Mouse (Mus musculus): ENCODE data around the gene Creg2.
A peak's percentile ranks its signal among the peaks of the same experiment; 100 is the strongest.

The Creg2 gene

GRCm38 (mm10) chr1:39650435-39651240 lies 636 bp downstream of the Creg2 start:
- DNase-seq (ENCODE audit: low read depth, low spot score): peak; percentile 43

GRCm38 (mm10) chr1:39649691-39650434 lies 1.4 kb downstream of the Creg2 start:
- no peak for DNase-seq (ENCODE audit: low read depth, low spot score)

- DNase-seq (ENCODE audit: low read depth, low spot score): no peak
Observed at GRCm38 (mm10) chr1:39648584-39648983, 2.7 kb downstream of the Creg2 start.

GRCm38 (mm10) chr1:39645905-39646759 lies 5.1 kb downstream of the Creg2 start:
- no peak for DNase-seq (ENCODE audit: low read depth, low spot score)

- no peak for DNase-seq (ENCODE audit: low read depth, low spot score)
Observed at GRCm38 (mm10) chr1:39644333-39644732, 6.9 kb downstream of the Creg2 start.

- DNase-seq (ENCODE audit: low read depth, low spot score): no peak
Observed at GRCm38 (mm10) chr1:39641667-39642066, 9.6 kb downstream of the Creg2 start.

GRCm38 (mm10) chr1:39637139-39637538 lies 14.1 kb downstream of the Creg2 start:
- DNase-seq (ENCODE audit: low read depth, low spot score): no peak

GRCm38 (mm10) chr1:39636660-39637059 lies 14.6 kb downstream of the Creg2 start:
- DNase-seq (ENCODE audit: low read depth, low spot score): no peak

- no peak for DNase-seq (ENCODE audit: low read depth, low spot score)
Observed at GRCm38 (mm10) chr1:39636196-39636595, 15.1 kb downstream of the Creg2 start.

- no peak for DNase-seq (ENCODE audit: low read depth, low spot score)
Observed at GRCm38 (mm10) chr1:39628606-39629005, 22.7 kb downstream of the Creg2 start.

- DNase-seq (ENCODE audit: low read depth, low spot score): no peak
Observed at GRCm38 (mm10) chr1:39625491-39625890, 25.8 kb downstream of the Creg2 start.

GRCm38 (mm10) chr1:39623729-39624128 lies 27.5 kb downstream of the Creg2 start:
- DNase-seq (ENCODE audit: low read depth, low spot score): no peak

GRCm38 (mm10) chr1:39623106-39623505 lies 28.2 kb downstream of the Creg2 start:
- DNase-seq (ENCODE audit: low read depth, low spot score): no peak

GRCm38 (mm10) chr1:39618524-39618923 lies 32.8 kb downstream of the Creg2 start:
- DNase-seq (ENCODE audit: low read depth, low spot score): peak; percentile 32

- DNase-seq (ENCODE audit: low read depth, low spot score): no peak
Observed at GRCm38 (mm10) chr1:39615526-39615925, 35.7 kb downstream of the Creg2 start.

GRCm38 (mm10) chr1:39614462-39615279 lies 36.6 kb downstream of the Creg2 start:
- DNase-seq (ENCODE audit: low read depth, low spot score): peak; percentile 41

GRCm38 (mm10) chr1:39613061-39613460 lies 38.2 kb downstream of the Creg2 start:
- no peak for DNase-seq (ENCODE audit: low read depth, low spot score)

GRCm38 (mm10) chr1:39612491-39612890 lies 38.8 kb downstream of the Creg2 start:
- no peak for DNase-seq (ENCODE audit: low read depth, low spot score)

GRCm38 (mm10) chr1:39608534-39608933 lies 42.7 kb downstream of the Creg2 start:
- DNase-seq (ENCODE audit: low read depth, low spot score): no peak

- DNase-seq (ENCODE audit: low read depth, low spot score): no peak
Observed at GRCm38 (mm10) chr1:39602477-39602876, 48.8 kb downstream of the Creg2 start.

- no peak for DNase-seq (ENCODE audit: low read depth, low spot score)
Observed at GRCm38 (mm10) chr1:39598726-39599125, 52.5 kb downstream of the Creg2 start.

Measured in embryo, embryonic 11.5 days (tissue).